Mouse (Mus musculus) midbrain, embryonic 13.5 days (tissue): Measurements from ENCODE around the gene Icam5. TPM values are rescaled to one million over a fixed set of nuclear protein-coding genes. Genes with fewer than 3 reads are reported as not detected.
"Not testable (repeated sequence)": the region's sequence is repeated elsewhere in the genome, so short reads cannot be mapped to it uniquely, and the experiment has no call there.

ENCODE experiments used
- ATAC-seq: fragments of 200-750 bp; cut with Nextera tagmentation; 2 replicates; pipeline ENCODE4 v1.8.0; 2017; ENCODE audit warnings: mild to moderate bottlenecking, moderate TSS enrichment, moderate library complexity
- H3K27ac ChIP-seq: fragments of 300-500 bp; sonication (generic); 2 replicates; pipeline ENCODE4 v1.5.1; 2015; ENCODE audit warnings: inconsistent platforms, mild to moderate bottlenecking, moderate library complexity
- H3K27me3 ChIP-seq: fragments of 300-500 bp; sonication (generic); 2 replicates; pipeline ENCODE4 v1.6.1; 2015; ENCODE audit warnings: mild to moderate bottlenecking, inconsistent platforms
- H3K36me3 ChIP-seq: fragments of 300-500 bp; sonication (generic); 2 replicates; pipeline ENCODE4 v1.6.1; 2015; ENCODE audit warnings: mild to moderate bottlenecking, inconsistent platforms
- H3K4me1 ChIP-seq: fragments of 300-500 bp; sonication (generic); replicated peaks from 2 replicates; pipeline ENCODE4 v1.6.1; 2015; ENCODE audit warnings: inconsistent platforms
- H3K4me2 ChIP-seq: fragments of 300-500 bp; sonication (generic); replicated peaks from 2 replicates; pipeline ENCODE4 v1.6.1; 2015; ENCODE audit warnings: moderate library complexity, mild to moderate bottlenecking, inconsistent platforms
- H3K4me3 ChIP-seq: fragments of 300-500 bp; sonication (generic); replicated peaks from 2 replicates; pipeline ENCODE4 v1.5.1; 2015; ENCODE audit warnings: mild to moderate bottlenecking, inconsistent platforms
- H3K9ac ChIP-seq: fragments of 300-500 bp; sonication (generic); replicated peaks from 2 replicates; pipeline ENCODE4 v1.6.1; 2015; ENCODE audit warnings: mild to moderate bottlenecking, inconsistent platforms
- H3K9me3 ChIP-seq: fragments of 300-500 bp; sonication (generic); 2 replicates; pipeline ENCODE4 v1.6.1; 2016; ENCODE audit warnings: mild to moderate bottlenecking, inconsistent platforms
- whole genome bisulfite sequencing: fragments of 180-500 bp; shearing (Covaris S2); methylation state at CpG from one replicate; pipeline ENCODE4 v1.1.7; 2015; 5-methylcytosine and 5-hydroxymethylcytosine counted together
- polyA plus RNA-seq: library from polyadenylated mRNA; unstranded; fragments of >200 nt; fragmentation: Nextera tagmentation; extraction: Ambion mirVana; gene quantifications from 2 replicates; pipeline ENCODE4 v1.2.1, GENCODE M21; 2015

The Icam5 gene
- polyA plus RNA-seq, 1 experiment from 2014 or later: 0.34 TPM

DNA sequence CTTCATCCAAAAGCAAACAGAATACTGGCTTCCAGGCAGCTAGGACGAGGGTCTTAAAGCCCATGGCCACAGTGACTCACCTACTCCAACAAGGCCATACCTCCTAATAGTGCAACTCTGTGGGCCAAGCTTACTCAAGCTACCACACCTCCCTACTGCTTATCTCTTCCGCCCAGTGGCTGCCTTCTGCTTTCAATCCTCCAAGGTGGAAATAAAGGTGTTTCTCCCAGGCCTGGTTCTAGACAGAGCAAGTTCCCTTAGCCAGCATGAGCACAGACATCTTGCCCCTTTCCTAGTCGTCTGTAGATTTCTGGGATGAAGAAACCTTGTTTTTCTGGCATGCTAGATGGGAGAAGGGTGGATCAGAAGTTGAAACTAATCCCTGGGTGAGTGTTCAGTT, 7.9 kb downstream of the Icam5 start:
- Histone ChIP-seq H3K36me3 (no peaks in the 10 kb centered on the region), H3K4me3 (no peak overlapping the region), H3K9ac (no peak overlapping the region), H3K4me1 (peaks cover 23% of the 10 kb centered on the region), H3K4me2 (no peak overlapping the region), H3K9me3 (no peaks in the 10 kb centered on the region), H3K27me3 (peaks cover 65% of the 10 kb centered on the region), H3K27ac (no peak overlapping the region)
- no peak for ATAC-seq
- 76% methylated on average over 3 of the region's 3 CpGs for WGBS

DNA sequence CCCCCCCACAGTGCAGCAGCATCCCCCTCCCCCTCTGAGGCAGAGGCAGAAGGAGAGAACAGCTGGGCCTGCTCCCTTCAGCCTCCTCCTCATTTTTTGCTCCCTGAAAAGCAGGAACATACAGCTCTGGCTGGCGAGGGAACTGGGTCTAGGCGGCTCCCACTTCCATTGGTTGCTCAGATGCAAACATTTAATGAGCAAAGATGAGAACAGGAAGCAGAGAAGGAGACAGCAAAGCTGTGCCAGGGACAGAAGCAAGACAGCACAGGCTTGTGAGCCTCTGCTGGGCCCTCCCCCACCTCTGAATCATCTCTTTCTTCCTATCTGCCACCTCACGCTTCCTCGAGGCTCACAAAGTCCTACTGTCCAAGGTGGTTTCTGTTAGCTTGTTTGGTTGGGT, 9.4 kb downstream of the Icam5 start:
- peaks cover 17% of the 10 kb centered on the region for H3K4me1 ChIP-seq
- no peak overlapping the region for H3K9ac ChIP-seq
- no peak overlapping the region for H3K4me3 ChIP-seq
- 54% methylated on average over 4 of the region's 4 CpGs for whole genome bisulfite sequencing
- no peaks in the 10 kb centered on the region for H3K9me3 ChIP-seq
- H3K36me3 ChIP-seq: no peaks in the 10 kb centered on the region
- no peak overlapping the region for H3K27ac ChIP-seq
- no peak for ATAC-seq
- peaks cover 49% of the 10 kb centered on the region for H3K27me3 ChIP-seq
- no peak overlapping the region for H3K4me2 ChIP-seq

DNA sequence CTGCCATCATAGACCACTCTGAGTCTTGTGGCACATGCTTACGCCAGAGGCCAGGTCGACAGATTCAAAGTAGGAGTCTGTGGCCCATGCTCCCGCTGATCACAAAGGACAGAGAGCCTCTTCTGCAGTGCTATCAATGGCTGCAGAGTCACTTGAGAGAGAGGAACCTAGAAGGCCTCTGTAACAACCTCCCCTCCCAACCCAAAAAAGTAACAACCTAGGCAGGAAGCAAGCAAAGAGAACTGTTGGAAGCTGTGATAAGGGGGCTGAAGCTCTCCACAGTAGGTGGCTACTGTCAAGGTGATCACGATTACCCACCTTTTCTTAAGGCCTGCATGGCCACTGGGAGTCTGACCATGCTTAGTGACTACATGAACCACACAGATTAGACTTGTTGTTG, 11.7 kb downstream of the Icam5 start:
- Histone ChIP-seq H3K9ac (no peak overlapping the region), H3K4me2 (no peak overlapping the region), H3K4me1 (no peaks in the 10 kb centered on the region), H3K36me3 (no peaks in the 10 kb centered on the region), H3K27ac (no peak overlapping the region), H3K27me3 (peaks cover 27% of the 10 kb centered on the region), H3K9me3 (no peaks in the 10 kb centered on the region), H3K4me3 (no peak overlapping the region)
- ATAC-seq: no peak
- WGBS: 86% methylated on average over 4 of the region's 4 CpGs

DNA sequence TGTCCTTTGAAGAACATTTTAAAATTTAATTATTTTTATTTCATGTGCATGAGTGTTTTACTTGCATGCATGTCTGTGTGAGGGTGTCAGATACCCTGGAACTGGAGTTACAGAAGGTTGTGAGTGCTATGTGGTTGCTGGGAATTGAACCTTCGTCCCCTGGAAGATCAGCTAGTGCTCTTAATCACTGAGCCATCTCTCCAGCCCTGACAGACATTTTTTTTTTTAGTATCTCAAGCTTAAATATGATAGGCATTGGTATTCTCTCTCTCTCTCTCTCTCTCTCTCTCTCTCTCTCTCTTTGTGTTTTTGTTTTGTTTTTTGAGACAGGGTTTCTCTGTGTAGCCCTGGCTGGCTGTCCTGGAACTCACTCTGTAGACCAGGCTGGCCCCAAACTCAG, 12.9 kb downstream of the Icam5 start:
- WGBS: 63% methylated on average over 1 of the region's 1 CpGs
- not testable (repeated sequence) for H3K9me3 ChIP-seq, H3K4me2 ChIP-seq, H3K36me3 ChIP-seq, ATAC-seq, H3K4me3 ChIP-seq, H3K9ac ChIP-seq, H3K4me1 ChIP-seq, H3K27ac ChIP-seq
- peaks cover 14% of the 10 kb centered on the region for H3K27me3 ChIP-seq

DNA sequence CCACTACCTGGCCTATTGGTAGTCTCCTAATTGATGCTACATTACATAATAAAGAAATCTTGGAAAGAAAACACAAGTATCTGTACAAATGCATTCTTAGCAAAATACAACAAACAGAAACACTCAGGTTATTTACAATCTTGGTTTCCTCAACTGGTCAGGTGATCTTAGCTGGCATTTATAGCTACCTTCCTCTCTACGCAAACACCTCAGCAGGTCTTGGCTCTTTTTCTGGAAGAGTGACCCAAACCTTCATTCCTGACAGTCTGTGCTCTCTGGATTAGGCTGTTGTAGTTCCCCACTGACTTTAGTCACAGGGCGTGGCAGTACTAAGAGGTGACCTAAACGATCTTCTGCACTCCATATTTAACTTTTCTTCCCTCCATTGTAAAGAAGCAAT, 13.4 kb downstream of the Icam5 start:
- no peak overlapping the region for H3K27ac ChIP-seq
- ATAC-seq: no peak
- WGBS: 83% methylated on average over 3 of the region's 3 CpGs
- no peak overlapping the region for H3K4me2 ChIP-seq
- no peak overlapping the region for H3K9ac ChIP-seq
- H3K9me3 ChIP-seq: no peaks in the 10 kb centered on the region
- no peak overlapping the region for H3K4me3 ChIP-seq
- H3K36me3 ChIP-seq: no peaks in the 10 kb centered on the region
- no peaks in the 10 kb centered on the region for H3K4me1 ChIP-seq
- H3K27me3 ChIP-seq: peaks cover 10% of the 10 kb centered on the region

DNA sequence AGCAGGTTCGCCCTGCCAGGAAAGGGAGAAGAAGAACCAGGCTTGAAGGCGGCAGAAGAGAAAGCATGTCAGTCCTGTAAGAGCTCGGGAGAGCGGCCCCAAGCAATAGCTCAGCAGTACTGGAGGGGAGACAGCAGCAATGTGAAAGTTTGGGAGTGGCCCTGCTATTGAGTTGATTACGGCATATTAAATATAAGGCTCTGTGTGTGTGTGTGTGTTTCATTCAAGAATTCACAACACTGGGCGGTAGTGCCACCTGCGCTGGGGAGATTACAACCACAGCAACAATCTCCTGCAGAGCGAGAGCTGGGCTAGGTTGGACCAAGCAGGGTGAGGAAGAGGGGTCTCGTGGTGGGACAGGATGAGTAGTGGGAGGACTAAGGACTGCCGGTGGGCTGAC, 19.7 kb downstream of the Icam5 start:
- Histone ChIP-seq H3K4me1 (no peaks in the 10 kb centered on the region), H3K36me3 (no peaks in the 10 kb centered on the region), H3K9me3 (no peaks in the 10 kb centered on the region), H3K27me3 (0 out of 2 replicates have a peak, but pooled peaks cover 6% of the 10 kb centered on the region), H3K27ac (no peak overlapping the region), H3K4me3 (no peak overlapping the region), H3K9ac (no peak overlapping the region), H3K4me2 (no peak overlapping the region)
- ATAC-seq: no peak
- 66% methylated on average over 10 of the region's 10 CpGs for WGBS

DNA sequence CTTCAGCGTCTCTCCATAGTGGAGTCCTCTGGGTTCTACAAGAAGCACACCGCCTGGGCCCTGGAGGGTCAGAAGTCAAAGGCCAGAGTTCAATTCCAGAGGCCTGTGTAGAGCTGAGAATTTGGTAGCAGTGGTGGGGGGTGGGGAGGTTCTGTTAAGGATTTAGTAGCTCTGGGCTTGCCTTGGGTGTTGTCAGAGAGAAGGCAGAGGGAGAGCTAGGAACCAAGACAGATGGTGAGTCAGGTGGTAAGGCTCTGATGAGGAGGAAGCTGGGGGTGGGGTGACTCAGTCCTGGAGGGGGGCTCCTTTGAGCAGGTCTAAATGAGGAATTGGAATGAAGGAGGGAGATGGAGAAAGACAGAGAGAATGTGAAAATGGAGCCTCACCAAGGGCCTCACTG, 31.1 kb downstream of the Icam5 start:
- Histone ChIP-seq H3K9ac (no peak overlapping the region), H3K27ac (no peak overlapping the region)
- ATAC-seq: no peak

DNA sequence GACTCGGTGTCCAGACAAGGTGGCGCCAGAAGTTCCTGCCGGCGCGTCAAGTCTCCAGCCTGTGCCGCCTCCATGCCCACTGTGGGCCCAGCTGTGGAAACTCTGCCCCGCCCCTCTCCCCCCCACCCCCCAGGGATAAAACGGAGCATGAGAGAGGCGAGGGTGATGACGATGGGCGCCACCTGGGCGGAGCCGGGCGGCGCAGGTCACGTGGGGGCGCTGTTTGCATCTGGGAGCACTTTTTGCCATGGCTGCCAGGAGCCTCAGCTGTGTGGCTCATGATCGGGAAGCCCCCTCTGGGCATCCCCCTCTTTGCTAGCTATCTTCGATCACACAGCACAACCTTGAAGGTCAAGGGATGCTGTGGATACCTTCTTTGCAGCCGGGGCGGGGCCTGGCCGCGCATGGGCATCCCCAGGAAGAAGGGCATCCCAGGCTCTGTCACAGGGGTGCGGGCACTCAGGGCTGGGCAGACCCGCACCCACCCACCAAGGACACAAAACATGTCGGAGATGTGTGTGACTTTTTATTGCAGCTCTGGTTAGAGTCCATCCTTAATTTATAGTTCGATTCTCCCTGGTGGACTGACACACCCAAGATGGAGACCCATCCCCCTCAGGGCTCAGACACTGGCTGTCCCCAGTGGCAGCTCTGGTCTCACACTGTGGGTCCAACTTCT, 35.3 kb downstream of the Icam5 start, which contains the start of gene Zglp1:
Zglp1 (minus strand) TSS at position 88 of the 679 bp plus-strand sequence.
- no peak within 1 kb of the TSS for H3K4me2 ChIP-seq
- peaks cover 61% of the 10 kb centered on the region for H3K36me3 ChIP-seq
- H3K4me1 ChIP-seq: peaks cover 7% of the 10 kb centered on the region
- H3K27ac ChIP-seq: no peak within 1 kb of the TSS
- H3K4me3 ChIP-seq: no peak within 1 kb of the TSS
- H3K9me3 ChIP-seq: no peaks in the 10 kb centered on the region
- 88% methylated on average over 27 of the region's 27 CpGs for WGBS
- H3K27me3 ChIP-seq: no peaks in the 10 kb centered on the region
- ATAC-seq: no peak
- no peak within 1 kb of the TSS for H3K9ac ChIP-seq

More for the DNA sequence above, 31.1 kb downstream of the Icam5 start:
- H3K9me3 ChIP-seq: no peaks in the 10 kb centered on the region
- no peak overlapping the region for H3K4me2 ChIP-seq
- no peaks in the 10 kb centered on the region for H3K27me3 ChIP-seq
- H3K4me1 ChIP-seq: no peaks in the 10 kb centered on the region
- 83% methylated on average over 2 of the region's 2 CpGs for WGBS
- H3K4me3 ChIP-seq: no peak overlapping the region
- H3K36me3 ChIP-seq: peaks cover 52% of the 10 kb centered on the region

DNA sequence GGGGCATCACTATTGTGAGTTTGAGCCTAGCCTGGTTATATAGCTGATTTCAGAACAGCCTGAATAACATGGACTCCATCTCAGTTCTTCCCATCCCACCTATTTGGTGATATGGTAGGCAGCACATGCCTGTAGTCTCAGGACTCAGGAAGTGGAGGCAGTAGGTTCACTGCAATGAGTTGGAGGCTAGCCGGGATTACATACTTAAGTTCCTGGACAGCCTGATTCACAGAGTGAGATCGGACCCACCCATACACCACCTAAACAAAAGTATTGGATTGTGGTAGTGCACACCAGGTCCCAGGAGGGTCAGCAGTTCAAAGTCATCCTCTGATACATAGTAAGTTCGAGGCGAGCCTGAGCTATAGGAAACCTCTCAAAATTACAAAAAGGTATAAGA, 40.8 kb downstream of the Icam5 start:
- 0 out of 2 replicates have a peak, but pooled peaks have one; percentile 1 for ATAC-seq
- Histone ChIP-seq H3K4me3 (peak overlapping the region; percentile 90), H3K27ac (no peak overlapping the region), H3K36me3 (peaks cover 47% of the 10 kb centered on the region), H3K4me2 (peak overlapping the region; percentile 92), H3K9me3 (no peaks in the 10 kb centered on the region), H3K4me1 (peaks cover 19% of the 10 kb centered on the region), H3K27me3 (no peaks in the 10 kb centered on the region), H3K9ac (peak overlapping the region; percentile 86)
- 16% methylated on average over 4 of the region's 4 CpGs for WGBS

DNA sequence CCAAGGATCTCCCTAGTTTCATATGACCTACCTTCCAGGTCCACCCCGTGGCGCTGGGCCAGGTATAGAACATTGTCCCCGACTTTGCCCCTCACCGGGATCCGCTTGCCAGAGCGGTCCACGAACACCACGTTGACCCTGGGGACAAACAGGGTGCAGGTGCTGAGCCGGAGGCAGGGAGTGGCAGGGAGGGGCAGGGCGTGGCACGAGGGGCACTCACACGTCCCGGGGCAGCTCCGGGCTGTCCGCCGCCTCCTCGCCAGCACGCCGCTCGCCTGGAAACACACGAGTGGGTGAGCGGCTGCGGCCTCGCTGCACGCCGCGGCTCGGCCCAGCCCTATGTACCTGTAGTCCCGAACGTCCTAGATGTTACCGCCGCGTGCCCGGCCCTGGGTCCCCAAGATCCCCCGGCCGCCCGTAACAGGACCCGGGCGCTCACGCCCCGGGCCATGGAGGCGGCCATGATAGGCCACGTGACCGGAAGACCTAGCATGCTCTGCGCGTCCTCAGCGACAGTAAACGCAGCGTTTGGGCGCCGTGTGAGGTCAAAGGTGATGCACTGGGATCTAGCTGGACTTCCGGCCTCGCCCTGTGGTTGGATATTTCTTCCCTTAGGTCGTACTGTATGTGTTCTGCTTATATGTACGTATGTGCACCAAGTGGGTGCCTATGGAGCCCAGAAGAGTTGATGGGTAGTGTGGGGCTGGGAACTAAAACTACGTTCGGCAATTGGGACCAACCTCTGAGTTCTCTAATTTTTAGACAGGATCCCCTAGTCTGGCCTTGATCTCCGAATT, 41.4 kb downstream of the Icam5 start, which contains the start of the genes Gm49373 and Fdx1l:
Gm49373 (minus strand) TSS at position 53 of the 797 bp plus-strand sequence.
Fdx1l (minus strand) TSS at position 571 of the 797 bp plus-strand sequence.
- Histone ChIP-seq H3K36me3 (peaks cover 47% of the 10 kb centered on the region), H3K9me3 (no peaks in the 10 kb centered on the region), H3K27ac (peak within 1 kb of the TSS; percentile 45), H3K4me2 (peak within 1 kb of the TSS; percentile 92), H3K4me3 (peak within 1 kb of the TSS; percentile 90), H3K27me3 (no peaks in the 10 kb centered on the region), H3K4me1 (peaks cover 19% of the 10 kb centered on the region), H3K9ac (peak within 1 kb of the TSS; percentile 86)
- peak; percentile 95 for ATAC-seq
- 2% methylated on average over 55 of the region's 58 CpGs for WGBS

DNA sequence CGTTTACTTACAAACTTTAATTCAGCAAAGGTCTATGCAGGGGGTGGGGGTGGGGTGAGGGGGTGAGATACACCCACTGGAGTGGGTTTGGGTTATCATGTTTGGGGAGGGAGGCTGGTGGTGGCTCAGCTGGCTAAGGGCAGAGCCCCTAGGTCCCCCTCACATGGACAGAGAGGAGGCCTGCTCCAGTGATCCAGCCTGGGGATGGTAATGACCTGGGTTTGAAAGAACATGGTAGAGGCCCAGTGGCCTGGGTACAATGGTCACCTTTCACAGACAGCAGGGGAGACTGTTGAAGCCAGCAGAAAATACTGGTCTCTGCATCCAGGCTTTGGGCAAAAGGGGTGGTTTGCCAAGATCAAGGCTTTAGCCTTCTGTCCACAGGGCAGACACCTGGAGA, 42.3 kb downstream of the Icam5 start:
- Histone ChIP-seq H3K27ac (no peak overlapping the region), H3K9ac (no peak overlapping the region), H3K4me2 (no peak overlapping the region), H3K4me1 (peaks cover 19% of the 10 kb centered on the region), H3K27me3 (no peaks in the 10 kb centered on the region), H3K36me3 (peaks cover 54% of the 10 kb centered on the region), H3K4me3 (no peak overlapping the region), H3K9me3 (no peaks in the 10 kb centered on the region)
- ATAC-seq: no peak
- WGBS: 93% methylated on average over 1 of the region's 1 CpGs

DNA sequence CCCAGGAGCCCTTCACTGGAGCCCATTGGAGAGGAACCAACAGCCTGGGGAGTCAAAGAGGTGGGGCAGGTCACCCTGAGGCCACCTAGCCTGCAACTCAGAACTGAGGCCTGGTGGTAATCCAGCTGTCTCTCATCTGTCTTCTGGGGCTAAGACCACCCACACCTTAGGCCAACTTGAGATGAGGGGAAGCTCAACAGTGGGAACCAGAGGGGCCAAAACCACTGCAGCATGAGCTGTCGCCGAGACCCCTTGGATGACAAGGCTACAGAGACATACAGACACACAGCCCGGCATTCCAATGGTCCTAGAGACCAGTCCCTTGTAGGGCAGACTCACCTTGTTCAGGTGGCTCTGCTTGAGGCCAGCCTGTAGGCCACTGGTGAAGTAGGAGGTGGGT, 43.8 kb downstream of the Icam5 start:
- Histone ChIP-seq H3K9me3 (no peaks in the 10 kb centered on the region), H3K36me3 (peaks cover 64% of the 10 kb centered on the region), H3K4me3 (no peak overlapping the region), H3K9ac (no peak overlapping the region), H3K4me2 (no peak overlapping the region), H3K27me3 (no peaks in the 10 kb centered on the region), H3K27ac (no peak overlapping the region), H3K4me1 (peaks cover 19% of the 10 kb centered on the region)
- no peak for ATAC-seq
- 88% methylated on average over 3 of the region's 3 CpGs for WGBS
